19 mouse cellular contexts compared by ENCODE assay signal in genomic region chr2:57227425-57227824, GRCm38 (mm10). TPM values are rescaled to one million over a fixed set of nuclear protein-coding genes. Genes with fewer than 3 reads are reported as not detected.
DNase-seq lines count a peak whose midpoint lies in the region; TF ChIP-seq lines count a peak whose summit lies in the region.
"Had no signal": no experiment of that assay in that cellular context is flagged by ENCODE, and none has a peak within 500 bp of the region (broad histone marks: within the 10 kb centered on the region; RNA-seq: fewer than 3 reads in every experiment).

No protein-coding gene starts in this region.

- no peak overlapping the region for H3K27ac ChIP-seq in left cerebral cortex, adult 2 months
- H3K27ac ChIP-seq: hindbrain, embryonic 15.5 days; kidney, embryonic 15.5 days; limb, embryonic 10.5 days; liver, embryonic 13.5 days had no signal

- peak; percentile 55 for DNase-seq in retina, postnatal 1 day
- DNase-seq in retina, embryonic 14.5 days (ENCODE audit: low spot score) = no peak
- DNase-seq in cerebellum, adult 11 months = peak; percentile 43
- DNase-seq in cerebellum, adult 9-11 months = peak; percentile 78
- DNase-seq in thymus, postnatal 4 days = peak; percentile 19
- no peak for DNase-seq in embryo, embryonic 10.5 days (ENCODE audit: low spot score)
- no peak for DNase-seq in left cerebral cortex, adult 2 months (ENCODE audit: extremely low spot score in 1 of 2, low spot score in 2 of 2)
- DNase-seq: forebrain, postnatal 0 days; gastrocnemius, postnatal 10 days; heart, postnatal 36 days; layer of hippocampus, postnatal 36 days; liver, embryonic 13.5 days; midbrain, embryonic 14.5 days; right cerebral cortex, adult 18-20 months had no signal

- H3K4me3 ChIP-seq in left cerebral cortex, adult 2 months = no peak overlapping the region
- H3K4me3 ChIP-seq: erythroblast, embryonic 14.5 days; heart, embryonic 12.5 days; hindbrain, embryonic 15.5 days; kidney, embryonic 15.5 days; limb, embryonic 10.5 days; liver, embryonic 13.5 days had no signal

- intact Hi-C loops in left cerebral cortex, adult 2 months (cut with DNase I) = no loop called here

- TF ChIP-seq CTCF in left cerebral cortex, adult 2 months (IDR thresholded peaks at IDR 0.05) = no peak

RNA-seq across cellular contexts. Expression of gene Gpd2, which starts 10.0 kb away (rescaled TPM):
- 10 to 100 TPM; 92.8 to 98.0 TPM for total RNA-seq in left cerebral cortex, adult 2 months (2021)

Comparison
In these comparisons a context has a peak if more than half of its experiments do, and no peak if none do; other contexts are left out.
1. DNase-seq: peak in retina, postnatal 1 day (single experiment), cerebellum, adult 11 months (single experiment), cerebellum, adult 9-11 months (single experiment) and thymus, postnatal 4 days (single experiment); none in retina, embryonic 14.5 days (single experiment), embryo, embryonic 10.5 days (single experiment) and left cerebral cortex, adult 2 months (0 of 2).